In the genomic region with DNA sequence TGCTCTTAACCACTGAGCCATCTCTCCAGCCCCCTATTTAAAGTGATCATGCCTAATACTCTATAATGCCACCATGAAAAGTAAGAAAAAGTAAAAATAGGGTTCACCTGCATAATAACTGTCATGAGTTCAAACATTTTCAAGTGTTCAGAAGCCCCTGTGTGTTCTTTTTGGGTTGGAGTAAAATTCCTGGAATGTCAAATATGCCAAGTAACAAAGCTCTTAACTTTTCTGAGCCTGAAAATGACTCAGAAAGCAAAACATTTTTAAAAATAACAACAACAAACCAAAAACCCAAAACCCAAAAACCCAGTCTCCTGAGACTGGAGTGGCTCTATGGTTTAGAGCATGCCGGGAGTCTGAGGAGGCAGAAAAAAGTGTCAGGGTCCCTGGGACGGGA, we compare ENCODE assay signal across 30 mouse cellular contexts.
"Had no signal": no experiment of that assay in that cellular context is flagged by ENCODE, and none has a peak within 500 bp of the region (broad histone marks: within the 10 kb centered on the region; RNA-seq: fewer than 3 reads in every experiment).

No protein-coding gene starts in this region.

- H3K9ac ChIP-seq: limb, embryonic 12.5 days; limb, embryonic 13.5 days; limb, embryonic 15.5 days; liver, embryonic 12.5 days; liver, embryonic 13.5 days; liver, embryonic 14.5 days; liver, embryonic 15.5 days; liver, postnatal 0 days; lung, embryonic 14.5 days; lung, embryonic 15.5 days; midbrain, embryonic 12.5 days; midbrain, embryonic 13.5 days; midbrain, embryonic 15.5 days; neural tube, embryonic 12.5 days had no signal

- H3K4me2 ChIP-seq: limb, embryonic 12.5 days; limb, embryonic 13.5 days; limb, embryonic 15.5 days; liver, embryonic 11.5 days; liver, embryonic 12.5 days; liver, embryonic 13.5 days; liver, embryonic 15.5 days; lung, embryonic 14.5 days; lung, embryonic 15.5 days; midbrain, embryonic 12.5 days; midbrain, embryonic 13.5 days; midbrain, embryonic 15.5 days; neural tube, embryonic 12.5 days had no signal

- H3K27ac ChIP-seq: left cerebral cortex, adult 2 months; limb, embryonic 10.5 days; limb, embryonic 12.5 days; limb, embryonic 13.5 days; limb, embryonic 15.5 days; liver, embryonic 12.5 days; liver, embryonic 13.5 days; liver, embryonic 14.5 days; liver, embryonic 15.5 days; lung, embryonic 15.5 days; macrophage; midbrain, embryonic 10.5 days; midbrain, embryonic 12.5 days; midbrain, embryonic 13.5 days; midbrain, embryonic 15.5 days; neural tube, embryonic 12.5 days had no signal

- DNase-seq: left cerebral cortex, postnatal 4 days; liver; liver, embryonic 13.5 days; liver, postnatal 0 days; lung, adult 18-20 months; lung, adult 2 months; lung, embryonic 14.5 days; lung, postnatal 10 days; lung, postnatal 14 days; lung, postnatal 36 days; lung, postnatal 4 days; midbrain, embryonic 14.5 days had no signal

- H3K4me1 ChIP-seq: limb, embryonic 10.5 days; limb, embryonic 12.5 days; limb, embryonic 13.5 days; limb, embryonic 15.5 days; liver, embryonic 12.5 days; liver, embryonic 13.5 days; liver, embryonic 15.5 days; lung, embryonic 15.5 days; midbrain, embryonic 10.5 days; midbrain, embryonic 12.5 days; midbrain, embryonic 13.5 days; midbrain, embryonic 15.5 days; neural tube, embryonic 12.5 days had no signal

- H3K9me3 ChIP-seq: limb, embryonic 10.5 days; limb, embryonic 12.5 days; limb, embryonic 13.5 days; limb, embryonic 15.5 days; liver, embryonic 12.5 days; liver, embryonic 13.5 days; liver, embryonic 15.5 days; lung, embryonic 15.5 days; midbrain, embryonic 10.5 days; midbrain, embryonic 12.5 days; midbrain, embryonic 13.5 days; midbrain, embryonic 15.5 days; neural tube, embryonic 12.5 days had no signal

- H3K27me3 ChIP-seq: limb, embryonic 12.5 days; limb, embryonic 13.5 days; limb, embryonic 15.5 days; liver, embryonic 12.5 days; liver, embryonic 13.5 days; liver, embryonic 15.5 days; lung, embryonic 15.5 days; megakaryocyte, embryonic 14.5 days; midbrain, embryonic 12.5 days; midbrain, embryonic 13.5 days; midbrain, embryonic 15.5 days; neural tube, embryonic 12.5 days had no signal

- H3K4me3 ChIP-seq: left cerebral cortex, adult 2 months; limb, embryonic 10.5 days; limb, embryonic 12.5 days; limb, embryonic 13.5 days; limb, embryonic 15.5 days; liver, embryonic 12.5 days; liver, embryonic 13.5 days; liver, embryonic 15.5 days; lung, embryonic 15.5 days; megakaryocyte, embryonic 14.5 days; midbrain, embryonic 10.5 days; midbrain, embryonic 12.5 days; midbrain, embryonic 13.5 days; midbrain, embryonic 15.5 days; myocyte; neural tube, embryonic 12.5 days had no signal

- ATAC-seq: liver, embryonic 12.5 days; liver, postnatal 0 days; midbrain, embryonic 13.5 days; midbrain, embryonic 15.5 days had no signal
